Mouse (Mus musculus): ENCODE data around the gene Vkorc1l1. TPM values are rescaled to one million over a fixed set of nuclear protein-coding genes. Genes with fewer than 3 reads are reported as not detected.

Gene Vkorc1l1
- polyA plus RNA-seq, 2 experiments: 26.1 to 35.7 TPM

DNA sequence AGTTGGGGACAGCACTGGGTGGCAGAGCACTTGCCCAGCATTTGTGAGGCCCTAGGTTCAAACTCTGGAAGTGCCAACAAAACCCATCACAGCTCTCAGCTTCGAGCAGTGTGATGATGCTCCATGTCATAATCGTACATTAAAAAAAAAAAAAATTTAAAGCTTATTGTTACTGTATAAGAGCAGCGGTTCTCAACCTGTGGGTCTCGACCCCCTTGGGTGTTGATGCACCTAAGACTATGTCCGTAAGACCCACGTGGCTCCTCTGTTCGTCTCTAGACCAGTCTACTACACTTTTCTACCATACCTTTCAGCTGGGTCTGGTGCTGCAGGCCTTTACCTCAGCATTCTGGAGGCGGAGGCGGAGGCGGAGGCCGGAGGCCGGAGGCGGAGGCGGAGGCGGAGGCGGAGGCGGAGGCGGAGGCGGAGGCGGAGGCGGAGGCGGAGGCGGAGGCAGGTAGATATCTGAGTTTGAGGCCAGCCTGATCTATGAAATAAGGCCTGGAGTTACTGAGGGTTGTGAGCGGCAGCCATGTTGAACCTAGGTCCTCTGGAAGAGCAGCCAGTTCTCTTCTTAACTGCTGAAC lies 23.6 kb upstream of the Vkorc1l1 start:
- Histone ChIP-seq H3K36me3 (ENCODE audit: control insufficient read depth, insufficient read depth, low read length) (no peaks in the 10 kb centered on the region), H3K9ac (ENCODE audit: low read depth, low read length, severe bottlenecking) (no peak overlapping the region), H3K9me3 (ENCODE audit: control insufficient read depth, low read length) (no peaks in the 10 kb centered on the region), H3K27me3 (ENCODE audit: control insufficient read depth, insufficient read depth, low read length) (no peaks in the 10 kb centered on the region), H3K27ac (replicated peaks; ENCODE audit: low read depth, low read length) (no peak overlapping the region), H3K4me2 (replicated peaks; ENCODE audit: low read depth, low read length, severe bottlenecking) (no peak overlapping the region), H3K4me1 (ENCODE audit: control insufficient read depth, insufficient read depth, low read length) (no peaks in the 10 kb centered on the region), H3K4me3 (replicated peaks; ENCODE audit: low read length) (no peak overlapping the region)
- 89% methylated on average over 24 of the region's 24 CpGs for WGBS
- no peak for ATAC-seq (ENCODE audit: low FRiP score, low read depth)
- DNase-seq (ENCODE audit: low spot score): no peak
- no peak for TF ChIP-seq POLR2A (IDR thresholded peaks at IDR 0.05; ENCODE audit: borderline replicate concordance, extremely low read depth, insufficient read depth, insufficient read length)

DNA sequence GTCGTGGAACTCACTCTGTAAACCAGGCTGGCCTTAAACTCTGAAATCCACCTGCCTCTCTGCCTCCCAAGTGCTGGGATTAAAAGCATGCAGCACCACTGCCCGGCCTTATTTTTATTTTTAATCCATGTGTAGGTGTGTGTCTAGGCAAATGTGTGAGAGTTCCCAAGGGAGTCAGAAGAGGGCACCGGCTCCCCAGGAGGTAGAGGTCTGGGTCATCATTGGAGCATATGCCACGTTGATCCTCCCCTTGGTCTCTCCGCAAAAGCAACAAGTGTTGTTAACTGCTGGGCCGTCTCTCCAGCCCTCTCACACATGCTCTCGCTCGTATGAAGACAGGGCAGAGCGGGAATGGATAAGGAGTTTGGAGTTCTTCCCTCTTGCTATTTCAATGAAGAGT lies 23.0 kb upstream of the Vkorc1l1 start:
- DNase-seq (ENCODE audit: low spot score) (no peak), ATAC-seq (ENCODE audit: low FRiP score, low read depth) (no peak)
- H3K27me3 ChIP-seq (ENCODE audit: control insufficient read depth, insufficient read depth, low read length): no peaks in the 10 kb centered on the region
- no peak overlapping the region for H3K4me3 ChIP-seq (replicated peaks; ENCODE audit: low read length)
- H3K4me2 ChIP-seq (replicated peaks; ENCODE audit: low read depth, low read length, severe bottlenecking): no peak overlapping the region
- H3K36me3 ChIP-seq (ENCODE audit: control insufficient read depth, insufficient read depth, low read length): no peaks in the 10 kb centered on the region
- H3K9ac ChIP-seq (ENCODE audit: low read depth, low read length, severe bottlenecking): no peak overlapping the region
- no peaks in the 10 kb centered on the region for H3K9me3 ChIP-seq (ENCODE audit: control insufficient read depth, low read length)
- no peak overlapping the region for H3K27ac ChIP-seq (replicated peaks; ENCODE audit: low read depth, low read length)
- H3K4me1 ChIP-seq (ENCODE audit: control insufficient read depth, insufficient read depth, low read length): no peaks in the 10 kb centered on the region
- TF ChIP-seq POLR2A (IDR thresholded peaks at IDR 0.05; ENCODE audit: borderline replicate concordance, extremely low read depth, insufficient read depth, insufficient read length): no peak
- WGBS: 72% methylated on average over 9 of the region's 9 CpGs

DNA sequence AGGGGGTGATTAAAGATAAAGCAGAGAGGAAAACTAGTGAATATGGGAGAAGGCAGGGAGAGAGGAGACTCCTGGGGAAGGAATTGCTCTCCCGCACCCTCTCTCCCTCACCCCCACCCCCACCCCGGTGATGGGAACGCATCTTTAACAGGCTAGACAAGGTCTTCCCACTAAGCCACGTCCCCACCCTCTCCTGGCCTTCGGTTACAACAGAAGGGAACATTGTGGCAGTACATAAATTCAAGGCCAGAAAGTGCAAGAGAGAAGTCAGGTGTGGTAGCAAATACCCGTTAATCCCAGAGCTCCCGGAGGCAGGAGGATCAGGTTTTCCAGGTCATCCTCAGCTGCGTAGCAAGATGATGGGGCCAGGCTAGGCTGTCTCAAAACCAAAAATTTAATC lies 22.4 kb upstream of the Vkorc1l1 start:
- Histone ChIP-seq H3K27ac (replicated peaks; ENCODE audit: low read depth, low read length) (no peak overlapping the region), H3K9ac (ENCODE audit: low read depth, low read length, severe bottlenecking) (no peak overlapping the region), H3K4me1 (ENCODE audit: control insufficient read depth, insufficient read depth, low read length) (no peaks in the 10 kb centered on the region), H3K36me3 (ENCODE audit: control insufficient read depth, insufficient read depth, low read length) (no peaks in the 10 kb centered on the region), H3K27me3 (ENCODE audit: control insufficient read depth, insufficient read depth, low read length) (no peaks in the 10 kb centered on the region), H3K9me3 (ENCODE audit: control insufficient read depth, low read length) (no peaks in the 10 kb centered on the region), H3K4me3 (replicated peaks; ENCODE audit: low read length) (no peak overlapping the region), H3K4me2 (replicated peaks; ENCODE audit: low read depth, low read length, severe bottlenecking) (no peak overlapping the region)
- no peak for ATAC-seq (ENCODE audit: low FRiP score, low read depth)
- no peak for TF ChIP-seq POLR2A (IDR thresholded peaks at IDR 0.05; ENCODE audit: borderline replicate concordance, extremely low read depth, insufficient read depth, insufficient read length)
- DNase-seq (ENCODE audit: low spot score): no peak
- 57% methylated on average over 8 of the region's 8 CpGs for WGBS

DNA sequence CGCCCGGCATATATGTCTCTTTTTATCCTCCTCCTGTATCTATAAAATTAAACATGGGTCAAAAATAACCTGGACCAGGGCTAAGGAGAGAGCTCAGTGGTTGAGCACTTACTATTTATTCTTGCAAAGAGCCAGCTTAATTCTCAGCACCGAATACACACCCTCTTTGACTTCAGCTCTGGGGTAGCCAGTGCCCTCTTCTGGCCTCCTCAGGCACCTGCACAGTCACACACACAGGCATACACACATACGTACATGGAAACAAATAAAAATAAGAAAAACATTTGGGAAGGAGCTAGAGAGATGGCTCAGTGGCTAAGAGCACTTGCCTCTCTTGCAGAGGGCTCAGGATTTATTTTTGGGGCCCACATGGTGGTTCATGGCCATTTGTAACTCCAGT lies 19.8 kb upstream of the Vkorc1l1 start:
- ATAC-seq (ENCODE audit: low FRiP score, low read depth) (no peak), DNase-seq (ENCODE audit: low spot score) (no peak)
- no peak for TF ChIP-seq POLR2A (IDR thresholded peaks at IDR 0.05; ENCODE audit: borderline replicate concordance, extremely low read depth, insufficient read depth, insufficient read length)
- Histone ChIP-seq H3K4me1 (ENCODE audit: control insufficient read depth, insufficient read depth, low read length) (no peaks in the 10 kb centered on the region), H3K4me3 (replicated peaks; ENCODE audit: low read length) (no peak overlapping the region), H3K27me3 (ENCODE audit: control insufficient read depth, insufficient read depth, low read length) (no peaks in the 10 kb centered on the region), H3K9ac (ENCODE audit: low read depth, low read length, severe bottlenecking) (no peak overlapping the region), H3K9me3 (ENCODE audit: control insufficient read depth, low read length) (no peaks in the 10 kb centered on the region), H3K4me2 (replicated peaks; ENCODE audit: low read depth, low read length, severe bottlenecking) (no peak overlapping the region), H3K36me3 (ENCODE audit: control insufficient read depth, insufficient read depth, low read length) (no peaks in the 10 kb centered on the region), H3K27ac (replicated peaks; ENCODE audit: low read depth, low read length) (no peak overlapping the region)
- 87% methylated on average over 4 of the region's 4 CpGs for WGBS

DNA sequence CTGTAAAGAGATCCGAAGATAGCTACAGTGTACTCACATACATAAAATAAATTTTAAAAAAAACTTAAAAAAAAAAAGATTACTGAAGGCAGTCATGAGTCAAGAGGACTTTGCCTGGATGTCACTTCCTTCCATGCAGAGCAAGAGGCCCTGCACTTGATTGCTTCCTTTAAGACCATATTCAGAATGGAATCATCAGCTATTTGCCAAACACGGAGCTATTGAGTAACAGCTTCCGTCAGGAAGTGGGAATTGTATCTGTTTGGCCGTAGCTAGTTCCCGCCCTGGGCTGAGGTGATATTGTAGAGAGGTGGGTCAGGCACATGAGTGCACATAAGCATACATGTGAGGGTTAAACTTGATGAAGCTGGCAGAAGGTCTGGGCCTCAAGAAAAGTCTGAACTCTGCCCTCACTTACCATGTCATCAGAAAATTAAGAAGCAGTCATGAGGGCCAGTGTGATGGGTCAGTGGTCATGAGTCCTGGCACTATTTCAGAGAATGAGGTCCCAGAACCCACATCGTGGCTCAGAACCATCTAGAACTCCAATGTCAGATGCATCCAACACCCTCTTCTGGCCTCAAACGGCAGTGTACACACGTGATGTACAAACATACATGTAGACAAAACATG lies 16.8 kb upstream of the Vkorc1l1 start:
- Histone ChIP-seq H3K4me2 (replicated peaks; ENCODE audit: low read depth, low read length, severe bottlenecking) (no peak overlapping the region), H3K27ac (replicated peaks; ENCODE audit: low read depth, low read length) (no peak overlapping the region), H3K9ac (ENCODE audit: low read depth, low read length, severe bottlenecking) (no peak overlapping the region), H3K9me3 (ENCODE audit: control insufficient read depth, low read length) (no peaks in the 10 kb centered on the region), H3K4me1 (ENCODE audit: control insufficient read depth, insufficient read depth, low read length) (no peaks in the 10 kb centered on the region), H3K27me3 (ENCODE audit: control insufficient read depth, insufficient read depth, low read length) (no peaks in the 10 kb centered on the region), H3K36me3 (ENCODE audit: control insufficient read depth, insufficient read depth, low read length) (no peaks in the 10 kb centered on the region), H3K4me3 (replicated peaks; ENCODE audit: low read length) (no peak overlapping the region)
- 84% methylated on average over 8 of the region's 8 CpGs for WGBS
- DNase-seq (ENCODE audit: low spot score): no peak
- no peak for ATAC-seq (ENCODE audit: low FRiP score, low read depth)
- TF ChIP-seq POLR2A (IDR thresholded peaks at IDR 0.05; ENCODE audit: borderline replicate concordance, extremely low read depth, insufficient read depth, insufficient read length): no peak
